Mouse (Mus musculus): ENCODE results near the gene Plxnd1.

The Plxnd1 gene

DNA sequence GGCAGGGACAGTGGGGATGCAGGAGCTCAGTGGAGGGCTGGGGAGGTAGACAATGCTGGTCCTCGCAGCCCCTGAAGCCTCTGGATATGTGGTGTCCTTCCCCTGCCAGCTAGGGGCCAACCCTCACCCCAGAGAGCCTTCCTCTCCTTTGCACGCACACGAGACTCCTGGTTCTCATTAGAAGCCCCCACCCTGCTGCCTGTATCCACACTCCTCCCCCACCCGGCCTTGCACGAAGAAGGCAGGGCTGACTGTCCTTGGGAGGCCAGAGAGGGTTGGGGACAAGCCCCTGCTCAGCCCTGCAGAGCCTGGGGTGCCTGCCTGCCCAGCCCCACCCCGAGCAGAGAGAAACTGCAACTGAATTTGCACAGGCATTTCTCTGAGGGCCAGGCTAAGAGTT lies 37.1 kb downstream of the Plxnd1 start:
- DNase-seq (ENCODE audit: low spot score in 2 of 2): no peak

DNA sequence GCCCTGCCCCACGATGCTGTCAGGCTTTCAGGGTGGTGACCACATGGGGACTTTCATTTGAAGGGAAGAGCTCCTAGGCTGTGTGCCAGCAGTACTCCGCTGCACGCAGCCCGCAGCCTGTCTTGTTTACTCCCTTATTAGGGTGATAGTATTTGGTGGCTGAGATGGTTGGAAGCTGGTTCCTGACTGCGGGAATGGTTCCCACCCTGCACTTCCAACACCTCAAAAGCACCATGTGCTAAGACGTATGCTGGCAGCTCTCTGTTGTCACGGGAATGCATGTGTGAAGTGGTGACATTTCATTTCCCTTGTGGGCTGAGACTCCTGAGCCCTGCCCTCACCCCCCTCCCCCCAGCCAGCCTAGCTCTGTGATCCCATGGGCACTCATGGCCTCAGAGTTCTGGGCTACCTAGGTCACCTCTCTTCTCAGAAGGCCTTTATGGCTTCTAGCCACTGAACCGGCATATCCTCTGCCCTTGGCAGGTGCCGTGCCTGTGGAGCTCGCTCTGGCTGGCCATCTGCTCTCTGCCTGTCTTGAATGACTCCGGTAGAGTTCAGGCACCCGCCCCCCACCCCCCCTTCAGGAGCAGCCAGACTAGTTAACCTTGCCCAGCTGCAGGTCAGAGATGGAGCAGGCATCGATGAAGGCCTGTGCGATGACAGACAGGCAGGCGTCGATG lies 37.7 kb downstream of the Plxnd1 start:
- no peak for DNase-seq (ENCODE audit: low spot score in 2 of 2)

DNA sequence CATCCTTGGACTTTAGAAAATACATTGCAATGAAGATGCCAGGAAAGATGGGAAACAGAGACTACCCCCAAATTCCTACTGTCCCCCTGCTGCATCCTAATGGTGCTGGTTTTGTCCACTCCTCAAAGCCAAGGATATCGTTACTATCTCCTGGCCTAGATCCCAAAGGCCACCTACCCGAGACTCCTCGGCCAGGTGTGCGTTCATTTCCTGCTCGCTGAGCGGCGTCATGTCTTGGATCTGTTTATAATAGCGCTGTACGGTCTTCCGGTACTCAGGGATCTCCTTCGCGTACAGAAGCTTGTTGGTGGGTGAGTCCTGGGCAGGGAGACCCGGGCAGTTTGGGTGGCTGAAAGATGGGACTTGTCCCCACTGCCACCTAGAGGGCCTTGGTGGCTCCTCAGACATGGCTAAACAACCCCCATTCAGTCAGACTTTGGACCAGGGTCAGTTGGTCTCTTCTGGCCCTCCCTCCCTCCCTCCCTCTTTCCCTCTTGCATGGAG lies 38.3 kb downstream of the Plxnd1 start:
- DNase-seq (ENCODE audit: low spot score in 2 of 2): no peak

DNA sequence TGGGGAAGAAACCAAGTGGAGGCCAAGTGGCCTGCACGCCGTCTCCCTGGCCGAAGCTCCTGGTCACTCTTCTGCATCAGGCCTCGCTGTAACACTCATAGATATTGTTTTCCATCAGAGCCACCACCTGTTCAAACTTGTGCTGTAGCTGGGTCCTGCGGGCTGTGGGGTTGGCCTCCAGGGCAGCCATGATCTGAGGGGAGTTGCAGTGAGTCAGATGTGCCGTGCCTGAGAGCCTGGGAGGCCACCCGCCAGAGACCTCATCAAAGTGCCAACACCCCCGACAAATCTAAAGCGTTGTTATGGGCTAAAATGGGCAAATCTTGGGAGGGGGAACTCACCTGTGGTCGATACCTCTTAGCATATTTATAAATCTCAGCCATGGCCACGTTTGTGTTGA lies 39.1 kb downstream of the Plxnd1 start:
- no peak for DNase-seq (ENCODE audit: low spot score in 2 of 2)

DNA sequence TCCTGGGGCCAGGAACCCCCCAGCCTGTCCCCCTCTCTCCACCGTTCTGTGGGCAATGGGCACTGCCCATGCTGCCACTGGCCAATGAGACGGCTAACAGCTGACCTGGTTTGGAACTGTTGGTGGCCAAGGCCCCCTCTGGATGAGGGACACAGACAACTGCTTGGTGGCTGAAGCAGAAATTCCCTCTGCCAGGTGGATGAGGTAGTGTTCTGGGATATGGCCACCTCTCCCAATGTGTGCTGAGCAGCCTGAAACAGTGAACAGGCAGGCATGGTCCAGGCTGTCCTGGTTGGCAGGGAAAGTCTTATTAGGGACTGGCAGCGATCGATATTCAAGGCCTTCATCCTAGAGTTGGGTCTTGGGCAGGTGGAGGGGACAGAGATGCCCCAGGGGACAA lies 39.6 kb downstream of the Plxnd1 start:
- no peak for DNase-seq (ENCODE audit: low spot score in 2 of 2)

DNA sequence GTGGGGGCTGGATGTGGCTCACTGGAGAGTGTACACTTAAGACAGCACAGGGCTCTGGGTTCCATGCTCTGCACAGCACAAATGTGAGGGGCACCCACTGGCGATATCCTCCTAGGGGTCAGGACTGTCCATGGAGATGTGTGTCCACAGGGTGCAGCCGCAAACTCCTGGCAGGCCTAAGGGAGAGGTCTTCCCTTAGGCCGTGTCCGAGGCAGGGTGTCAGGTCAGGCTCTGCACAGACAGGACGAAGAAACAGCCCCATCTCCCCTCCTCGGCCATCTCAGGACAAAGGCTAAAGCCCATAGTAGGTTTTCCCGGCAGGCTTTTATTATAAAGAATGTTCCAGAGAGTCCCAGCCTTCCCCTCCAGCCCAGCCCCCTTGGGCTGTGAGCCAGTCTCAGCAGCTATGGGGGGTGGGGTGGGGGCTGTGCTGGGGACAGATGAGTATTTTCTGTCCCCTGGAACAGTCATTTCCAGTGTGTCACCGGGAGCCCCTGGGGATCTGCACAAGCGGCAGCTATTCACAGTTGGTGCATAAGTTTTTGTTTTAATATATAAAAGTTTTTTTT lies 40.2 kb downstream of the Plxnd1 start:
- no peak for DNase-seq (ENCODE audit: low spot score in 2 of 2)

DNA sequence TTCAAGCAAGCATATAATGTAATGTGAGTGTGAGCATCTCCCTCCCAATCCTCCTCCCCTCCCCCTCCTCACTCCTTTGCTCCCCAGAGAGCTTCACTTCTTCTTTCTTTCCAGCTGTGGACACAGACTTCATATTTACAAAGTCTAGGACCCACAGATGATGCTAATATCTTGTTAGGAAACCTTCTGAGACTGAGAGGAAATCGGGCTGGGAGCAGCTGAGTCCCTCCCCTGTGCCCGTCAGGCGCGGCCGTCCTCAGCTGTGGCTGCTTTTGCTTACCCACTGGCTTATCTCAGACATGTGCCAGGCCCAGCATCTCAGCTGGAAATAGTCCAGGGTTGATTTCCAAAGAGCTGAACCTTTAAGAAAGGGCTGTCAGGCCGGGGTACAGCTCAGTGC lies 48.4 kb downstream of the Plxnd1 start:
- no peak for DNase-seq (ENCODE audit: low spot score in 2 of 2)

DNA sequence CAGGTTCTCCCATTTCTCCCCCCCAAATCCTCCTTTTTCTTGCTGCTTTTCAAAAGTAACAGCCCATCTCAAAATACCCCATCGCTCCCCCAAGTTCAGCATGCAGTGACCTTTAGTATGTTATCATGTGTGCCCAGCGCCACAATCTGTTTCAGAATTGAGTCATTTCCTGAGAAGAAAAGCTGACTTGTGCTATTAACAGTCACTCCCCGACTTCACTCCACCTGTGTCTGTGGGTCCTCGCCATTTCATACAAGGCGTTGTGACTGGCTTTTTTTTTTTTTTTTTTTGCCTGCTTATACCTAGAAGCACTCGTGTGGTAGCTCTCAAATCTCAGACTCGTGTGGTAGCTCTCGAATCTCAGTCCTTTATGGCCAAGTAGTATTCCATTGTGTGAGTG lies 49.2 kb downstream of the Plxnd1 start:
- DNase-seq (ENCODE audit: low spot score in 2 of 2): no peak

DNA sequence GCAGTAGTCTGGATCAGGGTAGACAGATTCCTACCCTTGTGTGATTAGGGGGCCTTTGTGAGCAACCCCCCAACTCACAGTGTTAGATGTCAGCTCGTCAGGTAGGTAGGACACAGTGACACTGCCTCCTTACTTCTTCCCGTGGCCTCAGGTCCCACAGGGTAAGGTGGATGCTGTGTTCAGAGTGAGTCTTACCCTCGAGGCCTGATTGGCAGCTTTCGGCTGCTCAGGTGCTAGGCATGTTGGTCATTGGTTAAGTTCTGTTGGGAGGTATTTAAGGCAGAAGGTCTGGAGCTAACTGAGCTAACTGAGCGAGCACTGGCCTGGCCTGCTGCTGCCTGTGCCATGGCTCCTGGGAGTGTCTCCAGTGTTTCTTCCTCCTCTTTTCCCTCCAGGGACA lies 50.2 kb downstream of the Plxnd1 start, which contains the start of gene H1foo:
H1foo (plus strand) TSS at position 301 of the 400 bp plus-strand sequence.
- no peak for DNase-seq (ENCODE audit: low spot score in 2 of 2)

DNA sequence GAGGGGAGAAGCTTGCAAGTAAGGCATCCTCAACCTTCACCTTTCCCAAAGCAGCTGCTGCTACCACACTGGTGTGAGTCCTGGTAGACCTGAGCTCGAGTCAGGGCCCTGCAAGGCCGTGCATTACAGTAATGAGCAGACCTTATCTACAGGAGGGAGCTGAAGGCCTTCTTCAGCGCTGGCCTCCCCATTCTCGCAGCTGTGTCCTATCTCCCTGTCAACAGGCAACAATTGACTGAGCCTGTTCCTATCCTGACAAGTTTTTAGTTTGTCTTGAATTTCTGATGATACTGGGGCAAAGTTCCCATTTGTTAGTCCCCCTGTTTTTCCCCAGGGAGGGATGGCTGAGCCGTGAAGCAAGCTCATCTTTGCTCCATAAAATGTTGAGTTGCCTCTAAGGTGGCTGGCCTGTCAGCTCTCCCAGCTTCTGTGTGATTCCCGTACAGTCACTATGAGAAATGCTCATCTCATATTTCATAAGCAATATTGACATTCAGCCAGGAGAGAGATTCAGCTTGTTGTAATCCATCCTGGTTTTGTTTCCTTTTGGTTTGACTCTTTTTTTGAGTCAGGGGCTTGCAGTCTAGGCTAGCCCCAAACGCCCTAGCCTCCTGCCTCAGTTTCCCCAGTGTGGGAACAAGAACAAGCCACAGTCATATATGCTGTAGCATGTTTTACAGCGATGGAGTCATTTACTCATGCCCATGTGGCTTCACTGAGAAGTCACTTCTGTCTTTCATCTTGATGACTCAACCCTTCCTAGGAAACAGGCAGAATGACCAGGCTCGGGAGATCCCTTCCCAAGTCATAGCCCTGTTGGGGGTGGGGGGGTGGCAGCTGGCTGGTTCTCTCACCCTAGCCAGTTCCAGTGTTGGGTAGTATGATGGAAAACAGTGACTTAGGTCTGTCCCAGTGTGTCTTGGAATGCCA lies 51.0 kb downstream of the Plxnd1 start:
- no peak for DNase-seq (ENCODE audit: low spot score in 2 of 2)

DNA sequence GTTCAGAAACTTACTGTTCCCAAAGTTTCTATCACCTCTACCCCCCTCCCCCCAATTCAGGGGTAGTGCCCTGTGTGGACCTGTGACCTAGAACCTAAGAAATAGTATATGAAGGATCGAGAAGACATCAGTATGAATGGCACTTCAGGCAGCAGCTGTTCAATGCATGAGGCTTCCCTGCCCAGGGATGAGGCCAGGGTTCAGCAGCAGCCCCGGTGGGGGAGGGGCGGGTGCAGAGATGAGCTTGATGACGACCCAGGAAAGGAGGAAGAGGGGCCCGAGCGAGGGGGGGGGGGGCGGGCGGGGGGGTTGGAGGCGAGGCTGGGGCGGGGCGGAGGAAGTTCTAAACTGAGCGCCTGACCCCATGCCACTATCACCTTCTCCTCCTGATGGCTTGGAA lies 53.7 kb downstream of the Plxnd1 start:
- no peak for DNase-seq (ENCODE audit: low spot score in 2 of 2)

DNA sequence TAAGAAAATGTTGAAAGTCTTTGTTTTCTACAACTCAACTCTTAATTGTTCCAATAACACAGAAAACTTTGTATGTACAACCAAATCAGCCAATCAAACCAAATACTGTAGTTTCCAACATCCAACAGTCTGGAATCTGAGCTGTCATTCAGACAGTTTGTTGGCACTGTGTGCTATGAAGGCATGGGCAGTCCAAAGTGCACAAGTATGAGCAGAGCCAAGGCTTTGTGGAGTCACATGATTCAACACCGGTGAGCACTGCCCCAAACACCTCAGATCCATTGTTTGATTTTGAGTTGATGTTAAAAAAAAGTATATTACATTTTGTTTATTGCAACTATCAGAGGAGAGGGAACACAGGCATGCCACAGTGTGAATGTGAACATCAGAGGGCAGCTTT lies 54.2 kb downstream of the Plxnd1 start:
- DNase-seq (ENCODE audit: low spot score in 2 of 2): no peak

DNA sequence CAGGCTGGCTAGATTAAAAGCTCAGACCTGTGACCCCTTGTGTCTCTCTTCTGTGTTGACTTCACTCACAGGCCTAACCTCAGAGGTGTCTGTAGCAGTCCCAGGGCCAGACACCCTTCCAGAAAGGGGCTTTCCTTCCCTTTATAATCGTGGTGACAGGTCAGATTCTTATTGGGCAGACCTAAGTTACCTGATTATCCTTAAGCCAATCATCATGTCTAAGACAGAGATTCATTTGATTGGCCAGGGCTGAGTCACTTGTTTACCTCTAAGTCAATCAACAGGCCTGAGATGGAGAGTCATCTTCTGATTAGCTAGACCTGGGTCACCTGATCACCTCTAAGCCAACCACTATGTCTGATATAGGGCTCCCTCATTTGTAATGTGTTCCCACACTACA lies 56.0 kb downstream of the Plxnd1 start:
- DNase-seq (ENCODE audit: low spot score in 2 of 2): no peak

DNA sequence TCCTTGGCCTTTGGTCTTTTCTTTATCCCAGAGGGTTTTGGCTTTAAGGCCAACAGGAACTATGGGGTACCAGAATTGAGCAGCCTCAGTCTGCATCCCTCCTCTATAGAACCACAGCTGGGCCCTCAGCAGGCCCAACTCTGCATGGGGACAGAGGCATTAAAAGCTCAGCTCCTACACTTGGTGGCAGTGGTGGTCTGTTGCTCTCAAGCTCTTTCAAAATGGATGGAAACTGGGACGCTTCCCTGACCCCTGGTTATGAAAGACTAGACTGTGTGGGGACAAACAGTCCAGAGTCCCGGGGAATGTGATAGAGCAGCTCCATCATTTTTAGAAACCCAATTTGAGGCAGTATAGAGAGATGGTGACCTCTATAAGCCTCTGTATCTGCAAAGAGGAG lies 56.8 kb downstream of the Plxnd1 start:
- DNase-seq (ENCODE audit: low spot score in 2 of 2): no peak

DNA sequence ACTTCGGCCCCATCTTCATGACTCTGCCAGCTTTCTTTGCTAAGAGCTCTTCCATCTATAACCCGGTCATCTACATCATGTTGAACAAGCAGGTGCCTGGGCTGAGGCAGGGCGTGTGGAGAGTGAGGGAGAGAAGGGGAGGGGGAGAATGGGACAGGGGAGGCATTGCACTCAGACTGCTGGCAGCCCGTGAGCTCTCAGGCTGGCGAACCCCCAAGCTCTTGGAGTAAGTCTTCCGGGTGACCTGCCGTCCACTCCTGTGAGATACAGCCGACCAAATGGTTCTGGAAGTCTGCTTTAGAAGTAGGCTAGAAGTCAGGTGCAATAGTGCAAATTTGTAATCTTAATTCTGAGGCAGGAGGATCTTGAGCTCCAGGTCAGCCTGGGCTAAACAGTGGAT lies 59.3 kb downstream of the Plxnd1 start:
- DNase-seq (ENCODE audit: low spot score in 2 of 2): no peak

DNA sequence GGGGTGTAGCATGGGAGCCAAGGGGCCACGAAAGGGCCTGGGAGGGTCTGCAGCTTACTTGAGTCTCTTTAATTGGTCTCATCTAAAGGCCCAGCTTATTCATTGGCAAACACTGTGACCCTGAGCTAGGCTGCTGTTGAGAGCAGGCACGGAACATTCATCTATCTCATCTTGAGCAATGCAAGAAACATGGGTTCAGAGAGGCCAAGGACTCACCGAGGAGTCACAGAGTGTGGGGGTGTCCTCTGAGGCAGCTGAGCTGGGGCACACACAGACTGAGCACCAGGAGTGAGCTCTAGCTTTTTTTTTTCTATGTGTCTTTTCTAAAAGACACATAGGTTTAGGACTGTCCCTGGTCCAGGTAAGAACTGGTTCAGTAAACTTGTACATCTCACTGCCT lies 62.4 kb downstream of the Plxnd1 start:
- no peak for DNase-seq (ENCODE audit: low spot score in 2 of 2)

DNA sequence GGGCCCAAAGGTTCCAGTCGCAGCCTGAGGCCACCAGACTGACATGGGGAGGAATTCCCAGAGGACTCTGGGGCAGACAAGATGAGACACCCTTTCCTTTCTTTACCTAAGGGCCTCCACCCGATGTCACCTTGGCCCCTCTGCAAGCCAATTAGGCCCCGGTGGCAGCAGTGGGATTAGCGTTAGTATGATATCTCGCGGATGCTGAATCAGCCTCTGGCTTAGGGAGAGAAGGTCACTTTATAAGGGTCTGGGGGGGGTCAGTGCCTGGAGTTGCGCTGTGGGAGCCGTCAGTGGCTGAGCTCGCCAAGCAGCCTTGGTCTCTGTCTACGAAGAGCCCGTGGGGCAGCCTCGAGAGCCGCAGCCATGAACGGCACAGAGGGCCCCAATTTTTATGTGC lies 63.2 kb downstream of the Plxnd1 start, which contains the start of gene Rho:
Rho (plus strand) TSS at position 110 of the 400 bp plus-strand sequence.
- DNase-seq (ENCODE audit: low spot score in 2 of 2): no peak

DNA sequence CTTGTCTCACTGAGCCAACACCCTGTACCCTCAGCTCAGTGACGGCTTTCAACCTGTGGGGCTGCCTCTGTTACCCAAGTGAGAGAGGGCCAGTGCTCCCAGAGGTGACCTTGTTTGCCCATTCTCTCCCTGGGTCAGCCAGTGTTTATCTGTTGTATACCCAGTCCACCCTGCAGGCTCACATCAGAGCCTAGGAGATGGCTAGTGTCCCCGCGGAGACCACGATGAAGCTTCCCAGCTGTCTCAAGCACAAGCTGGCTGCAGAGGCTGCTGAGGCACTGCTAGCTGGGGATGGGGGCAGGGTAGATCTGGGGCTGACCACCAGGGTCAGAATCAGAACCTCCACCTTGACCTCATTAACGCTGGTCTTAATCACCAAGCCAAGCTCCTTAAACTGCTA lies 64.8 kb downstream of the Plxnd1 start:
- no peak for DNase-seq (ENCODE audit: low spot score in 2 of 2)

DNA sequence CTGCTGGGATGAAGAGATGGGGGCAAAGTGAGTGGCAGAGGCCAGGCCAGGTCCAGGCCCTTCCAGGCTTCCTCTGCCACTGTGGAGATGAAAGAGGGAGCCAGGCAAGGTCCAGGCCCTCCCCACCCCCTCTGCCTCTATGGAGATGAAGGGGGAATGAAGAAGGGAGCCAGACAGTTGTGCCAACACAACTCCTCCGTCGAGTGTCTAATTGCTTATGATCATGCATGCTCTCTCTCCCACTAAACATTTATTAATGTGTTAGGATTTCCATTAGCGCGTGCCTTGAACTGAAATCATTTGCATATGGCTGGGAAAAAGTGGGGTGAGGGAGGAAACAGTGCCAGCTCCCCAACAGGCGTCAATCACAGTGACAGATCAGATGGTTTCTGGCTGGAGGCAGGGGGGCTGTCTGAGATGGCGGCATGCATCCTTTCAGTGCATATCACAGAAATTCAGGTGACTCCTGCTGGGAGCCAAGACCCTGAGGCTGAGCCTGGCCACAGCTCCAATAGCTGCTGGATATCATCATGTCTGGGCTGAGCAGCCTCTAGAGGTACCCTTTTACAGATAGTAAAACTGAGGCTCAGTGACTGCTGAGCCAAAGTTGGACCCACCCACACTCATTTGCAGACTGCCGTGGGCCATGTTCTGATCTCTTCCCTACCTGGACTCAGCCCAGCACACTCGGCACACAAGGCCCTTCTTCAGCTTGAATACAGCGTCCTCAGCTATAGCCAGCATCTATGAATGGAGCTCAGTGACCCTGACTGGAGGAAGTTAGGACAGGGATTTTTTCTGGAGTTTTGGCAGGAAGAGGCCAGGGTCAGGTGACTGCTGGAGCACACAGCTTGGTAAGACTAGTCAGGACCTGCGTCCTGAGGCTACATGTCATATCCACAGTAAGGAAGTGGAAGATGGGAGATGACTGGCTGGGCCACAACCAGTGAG lies 67.2 kb downstream of the Plxnd1 start:
- no peak for DNase-seq (ENCODE audit: low spot score in 2 of 2)

DNA sequence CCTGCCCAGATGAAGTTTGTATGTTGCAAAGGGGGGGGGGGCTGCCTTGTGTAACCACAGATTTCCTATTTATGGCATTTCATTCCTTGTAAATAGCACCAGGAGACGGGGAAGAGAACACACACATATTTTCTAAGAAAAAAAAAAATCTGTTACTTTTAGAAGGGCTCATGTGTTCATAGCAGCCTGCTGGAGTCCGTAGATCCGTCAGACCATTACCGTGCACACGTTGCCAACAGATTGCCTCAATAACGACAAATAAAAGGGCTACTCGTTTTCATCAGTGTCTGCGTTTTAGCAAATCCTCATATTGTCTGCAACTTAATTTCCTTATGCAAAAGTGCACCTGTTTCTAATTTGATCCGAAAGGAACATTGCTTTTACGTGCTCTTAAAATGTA lies 68.4 kb downstream of the Plxnd1 start:
- no peak for DNase-seq (ENCODE audit: low spot score in 2 of 2)

DNA sequence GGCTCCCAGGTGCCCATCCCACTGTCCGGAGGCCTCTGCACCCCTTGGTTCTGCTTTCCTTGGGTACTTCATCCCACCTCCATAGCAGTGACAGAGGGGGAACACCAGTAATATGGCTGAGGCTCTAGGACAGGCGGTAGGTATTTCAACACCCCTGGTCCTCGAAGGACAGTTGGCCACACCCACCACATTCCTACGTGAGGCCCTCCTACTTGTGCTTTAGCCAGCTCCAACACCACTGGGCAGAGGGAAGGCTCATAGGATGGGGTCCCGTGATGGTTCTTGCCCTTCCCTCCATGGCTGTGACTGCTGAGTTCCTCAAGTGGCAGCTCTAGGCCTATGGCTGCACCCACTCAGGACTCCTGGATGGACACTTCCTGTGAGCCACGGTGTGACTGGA lies 70.0 kb downstream of the Plxnd1 start:
- no peak for DNase-seq (ENCODE audit: low spot score in 2 of 2)
